Mouse (Mus musculus) layer of hippocampus, postnatal 25 days (tissue): ENCODE data around the gene Prkcb. TPM values are rescaled to one million over a fixed set of nuclear protein-coding genes. Genes with fewer than 3 reads are reported as not detected.
A peak's percentile ranks its signal among the peaks of the same experiment; 100 is the strongest.

ENCODE experiments used
- DNase-seq, 2 experiments: peaks; one replicate each; pipeline ENCODE4 v3.0.0; 2022; ENCODE audit warnings: mixed read lengths in 2 of 2, low spot score in 1 of 2; ENCODE audit errors: extremely low spot score in 1 of 2
- total RNA-seq, 2 experiments: library from RNA; stranded (reverse); gene quantifications; 2 replicates each; pipeline ENCODE4 v1.2.3; 2021

Gene Prkcb
- total RNA-seq, 2 experiments from 2014 or later = 775 to 867 TPM

- no peak for DNase-seq
Measured at GRCm38 (mm10) chr7:122356941-122357340, 68.4 kb downstream of the Prkcb start.

- DNase-seq = peak in 1 of 2 experiments; percentile 42
Measured at GRCm38 (mm10) chr7:122357847-122358246, 69.3 kb downstream of the Prkcb start.

GRCm38 (mm10) chr7:122366635-122367034 lies 78.1 kb downstream of the Prkcb start:
- no peak for DNase-seq

GRCm38 (mm10) chr7:122367303-122368007 lies 78.9 kb downstream of the Prkcb start:
- DNase-seq = no peak

DNA sequence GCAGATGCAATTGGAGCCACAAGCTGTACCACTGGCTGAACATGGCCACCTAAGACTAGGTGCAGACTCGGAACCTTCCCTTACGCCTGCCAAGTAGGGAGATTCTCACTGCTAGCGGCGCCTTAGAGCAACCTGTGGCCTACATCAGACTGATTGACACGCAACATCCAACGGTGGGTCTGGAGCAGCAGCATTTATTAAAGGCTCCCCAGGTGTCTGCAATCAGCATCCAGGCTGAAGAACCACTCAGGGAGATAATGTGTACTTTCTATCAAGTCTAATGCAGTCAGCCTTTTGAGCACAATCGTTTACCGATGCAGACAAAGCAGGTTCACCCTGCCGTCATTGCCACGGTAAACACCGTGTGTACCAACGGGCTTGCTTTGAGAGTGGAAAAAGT lies 81.9 kb downstream of the Prkcb start:
- DNase-seq = no peak

DNA sequence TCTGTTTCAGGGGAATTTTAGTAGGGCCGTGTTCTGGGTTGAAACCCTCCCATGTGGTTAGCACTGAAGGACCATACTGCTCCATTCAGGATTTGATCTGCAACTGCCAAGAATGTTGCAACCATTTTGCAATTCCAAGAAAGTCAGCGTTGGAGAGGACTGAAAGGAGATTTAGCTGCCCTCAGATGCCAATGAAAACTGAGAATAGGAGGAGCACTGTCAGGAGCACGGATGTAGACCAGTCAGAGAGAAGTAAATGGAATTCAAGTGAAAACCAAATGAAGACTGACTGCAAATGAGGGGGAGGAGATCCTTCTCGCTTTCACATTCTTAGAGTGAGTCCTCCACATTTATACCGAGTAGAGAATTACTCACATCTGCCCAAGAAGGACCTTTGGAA lies 83.4 kb downstream of the Prkcb start:
- DNase-seq = no peak

GRCm38 (mm10) chr7:122372349-122372748 lies 83.8 kb downstream of the Prkcb start:
- no peak for DNase-seq

GRCm38 (mm10) chr7:122376845-122377244 lies 88.3 kb downstream of the Prkcb start:
- DNase-seq = no peak

DNA sequence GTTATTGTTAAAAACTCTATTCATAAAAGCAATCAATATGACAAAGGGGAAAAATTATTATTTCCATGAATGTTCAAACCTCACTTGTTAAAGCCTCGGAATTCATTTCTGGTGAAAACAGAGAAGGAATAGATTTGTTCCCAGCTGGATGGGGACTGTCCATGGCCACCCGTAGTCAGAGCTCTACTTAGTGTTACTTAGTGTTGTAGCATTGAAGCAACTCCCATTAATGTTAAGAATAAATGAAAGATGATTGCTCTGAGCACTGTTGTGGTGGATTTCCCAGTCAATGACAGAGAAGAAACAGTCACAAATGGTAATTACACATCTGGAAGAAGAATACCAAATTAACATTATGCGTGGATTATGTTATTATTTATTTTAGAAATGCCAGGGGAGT lies 89.4 kb downstream of the Prkcb start:
- no peak for DNase-seq

- DNase-seq = no peak
Measured at GRCm38 (mm10) chr7:122378473-122378872, 89.9 kb downstream of the Prkcb start.

DNA sequence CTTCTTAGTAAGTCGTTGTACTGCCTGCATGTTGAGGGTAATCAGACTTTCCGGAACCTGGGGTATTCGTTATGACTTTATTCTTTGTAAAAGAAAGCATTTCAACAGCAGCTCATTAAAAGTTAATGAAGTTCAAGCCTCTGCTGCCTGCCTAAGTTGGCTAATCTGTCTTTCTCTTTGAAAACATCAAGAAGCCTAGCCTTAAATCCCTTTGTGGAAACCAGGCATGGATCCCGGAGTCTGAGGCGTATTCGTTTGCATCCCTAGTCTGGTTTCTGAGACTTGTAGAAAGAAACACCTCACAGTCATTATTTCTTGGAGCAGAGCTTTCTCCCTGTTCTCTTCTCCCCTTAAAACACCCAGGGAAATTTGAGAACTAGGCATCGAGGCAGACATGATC lies 90.7 kb downstream of the Prkcb start:
- DNase-seq = no peak

GRCm38 (mm10) chr7:122380336-122381130 lies 92.0 kb downstream of the Prkcb start:
- no peak for DNase-seq

DNA sequence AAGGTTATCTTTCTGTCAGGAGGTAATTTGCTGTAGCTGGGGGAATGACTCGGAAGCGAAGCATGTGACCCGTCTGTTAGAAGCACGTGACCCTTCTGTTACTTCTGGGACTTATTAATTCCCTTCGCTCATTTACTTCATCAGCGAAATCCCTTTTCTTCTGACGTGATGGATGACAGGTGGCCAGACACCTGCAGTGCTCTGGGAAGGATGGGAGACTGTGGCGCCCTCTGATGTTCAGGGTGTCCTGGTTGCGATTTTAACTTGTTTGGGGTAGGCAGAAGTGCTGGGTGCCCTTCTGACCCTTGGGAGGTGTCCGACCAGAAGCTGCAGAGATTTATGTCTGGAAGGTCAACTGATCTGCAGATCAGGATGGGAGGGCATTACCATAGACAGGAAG lies 93.0 kb downstream of the Prkcb start:
- DNase-seq = no peak

GRCm38 (mm10) chr7:122383260-122383659 lies 94.7 kb downstream of the Prkcb start:
- DNase-seq = no peak

- no peak for DNase-seq
Measured at GRCm38 (mm10) chr7:122384891-122385290, 96.3 kb downstream of the Prkcb start.

GRCm38 (mm10) chr7:122386567-122386966 lies 98.0 kb downstream of the Prkcb start:
- DNase-seq = no peak

DNA sequence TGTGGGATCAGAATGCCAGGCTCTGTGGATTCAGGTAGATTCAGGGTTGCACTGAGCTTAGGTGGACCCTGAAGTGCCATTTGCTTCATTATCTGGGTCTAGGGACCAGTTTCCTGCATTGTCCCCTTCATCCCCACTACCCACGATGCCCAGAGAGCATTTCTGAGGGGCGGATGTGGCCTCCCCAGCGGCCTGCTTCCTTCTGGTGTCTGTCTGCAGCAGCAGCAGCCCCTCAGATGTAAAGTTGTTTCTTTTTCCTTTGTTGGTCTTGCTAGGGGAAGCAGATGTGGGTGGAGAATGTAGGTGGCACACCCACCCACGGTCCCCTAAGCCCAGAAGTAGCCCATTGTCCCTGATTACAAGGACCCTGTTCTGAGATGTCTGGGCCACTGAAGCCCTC lies 99.3 kb downstream of the Prkcb start:
- DNase-seq = no peak

DNA sequence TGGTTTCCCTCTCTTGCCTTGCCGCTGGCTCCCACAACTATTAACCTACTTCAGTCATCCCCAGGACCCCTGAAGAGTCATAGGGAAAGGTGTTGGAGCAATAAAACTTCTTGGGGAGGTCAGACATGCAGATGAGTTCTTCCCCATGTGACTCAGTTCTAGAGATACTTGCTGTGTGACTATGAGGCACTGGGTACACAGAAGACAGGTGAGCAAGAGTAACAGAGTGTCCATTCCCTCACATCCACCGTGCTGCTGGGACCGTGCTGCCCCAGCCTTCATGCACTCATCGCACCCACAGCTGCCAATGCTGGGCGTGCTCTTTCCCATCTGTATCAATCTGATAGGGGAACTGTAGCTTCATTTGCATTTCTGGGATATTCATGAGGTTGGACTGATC lies 100.3 kb downstream of the Prkcb start:
- DNase-seq = no peak

- DNase-seq = no peak
Measured at GRCm38 (mm10) chr7:122389633-122390032, 101.1 kb downstream of the Prkcb start.

DNA sequence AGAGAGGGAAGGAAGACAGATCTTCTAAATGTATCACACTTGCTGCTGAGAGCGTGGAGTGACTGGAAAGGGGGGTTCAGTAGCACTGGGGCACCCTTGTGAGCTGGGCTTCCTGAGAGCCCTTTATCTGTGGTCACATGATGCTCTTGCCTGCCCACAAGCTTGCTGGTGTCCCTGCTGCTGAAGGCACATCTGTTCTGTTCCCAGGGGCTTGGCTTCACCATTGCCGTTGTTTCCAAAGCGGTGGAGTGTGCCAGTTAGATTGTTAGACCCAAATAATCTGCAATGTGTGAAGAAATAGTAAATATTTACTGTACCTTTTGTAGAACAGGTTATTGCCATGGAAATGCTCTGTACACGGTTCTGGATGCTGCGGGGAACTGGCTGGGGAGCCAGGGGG lies 101.6 kb downstream of the Prkcb start:
- no peak for DNase-seq

GRCm38 (mm10) chr7:122390683-122391082 lies 102.1 kb downstream of the Prkcb start:
- DNase-seq = no peak

DNA sequence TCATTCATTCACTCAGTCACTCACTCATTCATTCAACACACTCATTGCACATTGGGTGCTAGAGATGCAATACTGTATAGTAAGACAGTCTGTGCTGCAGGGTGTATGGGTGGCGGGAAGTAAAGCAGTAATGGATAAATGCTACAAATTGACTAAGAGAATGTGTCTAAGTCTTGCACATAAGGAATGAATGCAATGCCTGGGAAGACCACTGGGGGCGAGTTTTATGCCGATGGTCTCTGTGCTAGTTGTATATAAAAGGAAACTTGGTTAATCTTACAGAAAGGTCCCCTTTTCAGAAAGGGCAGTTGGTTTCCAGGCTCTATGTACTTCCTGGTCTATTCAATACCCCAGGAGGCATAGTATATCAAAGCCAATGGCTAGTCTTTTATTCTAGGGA lies 102.8 kb downstream of the Prkcb start:
- DNase-seq = no peak
